Mouse (Mus musculus) MEL (cell line): ENCODE data around the gene Ctrc. TPM values are rescaled to one million over a fixed set of nuclear protein-coding genes. Genes with fewer than 3 reads are reported as not detected.

Experiments
- DNase-seq: peaks from one replicate; pipeline ENCODE4 v3.0.0; 2011; ENCODE audit warnings: low read depth, low spot score
- H3K27ac ChIP-seq: 2 replicates; pipeline ENCODE4 v1.5.1; 2012; ENCODE audit warnings: low read depth, mild to moderate bottlenecking, control low read depth, low read length, moderate library complexity; ENCODE audit not compliant: control insufficient read depth
- H3K27me3 ChIP-seq, 2 experiments: fragments of 150-350 bp in 1 of 2; sonication (generic) in 1 of 2; 2 replicates each; pipeline ENCODE4 v1.6.1; 2012; ENCODE audit warnings: low read length in 2 of 2, mild to moderate bottlenecking in 2 of 2, improper control_type of control experiment in 1 of 2, moderate library complexity in 1 of 2; ENCODE audit not compliant: insufficient read depth in 2 of 2, control insufficient read depth in 1 of 2
- H3K36me3 ChIP-seq, 2 experiments: 2 replicates each; pipeline ENCODE4 v1.6.1; 2012 to 2014; ENCODE audit warnings: low read length in 2 of 2, improper control_type of control experiment in 1 of 2, inconsistent platforms in 1 of 2, mild to moderate bottlenecking in 1 of 2; ENCODE audit not compliant: insufficient read depth in 2 of 2, control insufficient read depth in 1 of 2
- H3K4me1 ChIP-seq, 2 experiments: fragments of 150-350 bp in 1 of 2; sonication (generic) in 1 of 2; 2 replicates each; pipeline ENCODE4 v1.6.1; 2012; ENCODE audit warnings: low read length in 2 of 2, improper control_type of control experiment in 1 of 2, mild to moderate bottlenecking in 1 of 2; ENCODE audit not compliant: insufficient read depth in 2 of 2, control insufficient read depth in 1 of 2
- H3K4me3 ChIP-seq, 2 experiments: fragments of 150-350 bp in 1 of 2; sonication (generic) in 1 of 2; 2 replicates each; pipeline ENCODE4 v1.5.1; 2012; ENCODE audit warnings: low read depth in 2 of 2, low read length in 2 of 2, mild to moderate bottlenecking in 2 of 2, moderate library complexity in 2 of 2, control low read depth in 1 of 2, improper control_type of control experiment in 1 of 2; ENCODE audit not compliant: control insufficient read depth in 1 of 2, insufficient read depth in 1 of 2
- H3K79me2 ChIP-seq: 2 replicates; pipeline ENCODE4 v1.6.1; 2012; ENCODE audit warnings: mild to moderate bottlenecking, low read length, moderate library complexity; ENCODE audit not compliant: control insufficient read depth, poor library complexity, insufficient read depth
- H3K9ac ChIP-seq: 2 replicates; pipeline ENCODE4 v1.6.1; 2012; ENCODE audit warnings: low read depth, mild to moderate bottlenecking, control low read depth, low read length, moderate library complexity; ENCODE audit not compliant: control insufficient read depth, poor library complexity, severe bottlenecking
- H3K9me3 ChIP-seq: fragments of 150-350 bp; sonication (generic); replicated peaks from 2 replicates; pipeline ENCODE4 v1.6.1; 2012; ENCODE audit warnings: mild to moderate bottlenecking, low read length, improper control_type of control experiment, moderate library complexity; ENCODE audit not compliant: insufficient read depth
- CHD1 ChIP-seq: IDR thresholded peaks from 2 replicates; pipeline ENCODE4 v1.6.1; 2012; ENCODE audit warnings: low read depth, mild to moderate bottlenecking, inconsistent platforms, low read length, improper control_type of control experiment
- CHD2 ChIP-seq: IDR thresholded peaks from 2 replicates; pipeline ENCODE4 v1.6.1; 2011; ENCODE audit warnings: low read length, improper control_type of control experiment
- CTCF ChIP-seq, 3 experiments: IDR thresholded peaks in 2 of 3; conservative IDR thresholded peaks in 1 of 3; 2 replicates each; pipeline ENCODE4 v1.5.1; 2011 to 2012; ENCODE audit warnings: low read length in 3 of 3, low read depth in 2 of 3, mild to moderate bottlenecking in 2 of 3, improper control_type of control experiment in 1 of 3, inconsistent platforms in 1 of 3, mixed read lengths in 1 of 3, moderate library complexity in 1 of 3; ENCODE audit not compliant: control insufficient read depth in 1 of 3, insufficient read depth in 1 of 3, poor library complexity in 1 of 3, severe bottlenecking in 1 of 3
- ELF1 ChIP-seq: IDR thresholded peaks from 2 replicates; pipeline ENCODE4 v1.6.1; 2014; ENCODE audit warnings: low read depth, mild to moderate bottlenecking, inconsistent platforms, low read length, improper control_type of control experiment, moderate library complexity
- EP300 ChIP-seq, 2 experiments: IDR thresholded peaks; 2 replicates each; pipeline ENCODE4 v1.6.1; 2011; ENCODE audit warnings: improper control_type of control experiment in 2 of 2, low read length in 2 of 2, low read depth in 1 of 2, mild to moderate bottlenecking in 1 of 2
- ETS1 ChIP-seq: IDR thresholded peaks from 2 replicates; pipeline ENCODE4 v1.6.1; 2012; ENCODE audit warnings: low read depth, mild to moderate bottlenecking, inconsistent platforms, low read length, improper control_type of control experiment, moderate library complexity
- GABPA ChIP-seq: IDR thresholded peaks from 2 replicates; pipeline ENCODE4 v1.6.1; 2012; ENCODE audit warnings: low read depth, mild to moderate bottlenecking, inconsistent platforms, low read length, improper control_type of control experiment, moderate library complexity
- JUND ChIP-seq: IDR thresholded peaks from 2 replicates; pipeline ENCODE4 v1.6.1; 2011; ENCODE audit warnings: low read depth, mild to moderate bottlenecking, improper control_type of control experiment, low read length
- MAX ChIP-seq: IDR thresholded peaks from 2 replicates; pipeline ENCODE4 v1.6.1; 2011; ENCODE audit warnings: low read length, improper control_type of control experiment
- MAZ ChIP-seq: IDR thresholded peaks from 2 replicates; pipeline ENCODE4 v1.6.1; 2012; ENCODE audit warnings: low read depth, mild to moderate bottlenecking, inconsistent platforms, low read length, improper control_type of control experiment
- MEF2A ChIP-seq: IDR thresholded peaks from 2 replicates; pipeline ENCODE4 v1.6.1; 2014; ENCODE audit warnings: low read depth, mild to moderate bottlenecking, inconsistent platforms, low read length, improper control_type of control experiment; ENCODE audit not compliant: poor library complexity, insufficient replicate concordance, severe bottlenecking; ENCODE audit errors: extremely low read depth
- MXI1 ChIP-seq: IDR thresholded peaks from 2 replicates; pipeline ENCODE4 v1.6.1; 2011; ENCODE audit warnings: mild to moderate bottlenecking, low read depth, low read length, improper control_type of control experiment
- MYB ChIP-seq: IDR thresholded peaks from 2 replicates; pipeline ENCODE4 v1.6.1; 2011; ENCODE audit warnings: mild to moderate bottlenecking, low read depth, low read length, improper control_type of control experiment
- MYC ChIP-seq: IDR thresholded peaks from 2 replicates; pipeline ENCODE4 v1.6.1; 2011; ENCODE audit warnings: low read depth, mild to moderate bottlenecking, low read length, improper control_type of control experiment, moderate library complexity
- NELFE ChIP-seq: IDR thresholded peaks from 2 replicates; pipeline ENCODE4 v1.6.1; 2011; ENCODE audit warnings: low read depth, low read length, improper control_type of control experiment
- POLR2AphosphoS2 ChIP-seq: IDR thresholded peaks from 2 replicates; pipeline ENCODE4 v1.6.1; 2011; ENCODE audit warnings: low read length, improper control_type of control experiment
- SIN3A ChIP-seq: IDR thresholded peaks from 2 replicates; pipeline ENCODE4 v1.6.1; 2012; ENCODE audit warnings: low read length, improper control_type of control experiment, inconsistent platforms
- SMC3 ChIP-seq: IDR thresholded peaks from 2 replicates; pipeline ENCODE4 v1.6.1; 2011; ENCODE audit warnings: low read depth, low read length, improper control_type of control experiment
- USF1 ChIP-seq: IDR thresholded peaks from 2 replicates; pipeline ENCODE4 v1.6.1; 2014; ENCODE audit warnings: low read depth, mild to moderate bottlenecking, inconsistent platforms, low read length, improper control_type of control experiment, moderate library complexity
- USF2 ChIP-seq, 2 experiments: IDR thresholded peaks; 2 replicates each; pipeline ENCODE4 v1.6.1; 2011 to 2012; ENCODE audit warnings: improper control_type of control experiment in 2 of 2, low read length in 2 of 2, borderline replicate concordance in 1 of 2, inconsistent platforms in 1 of 2, low read depth in 1 of 2, mild to moderate bottlenecking in 1 of 2; ENCODE audit not compliant: insufficient read depth in 1 of 2
- ZC3H11A ChIP-seq: IDR thresholded peaks from 2 replicates; pipeline ENCODE4 v1.6.1; 2012; ENCODE audit warnings: low read depth, mild to moderate bottlenecking, inconsistent platforms, low read length, improper control_type of control experiment
- polyA plus RNA-seq, 2 experiments: library from polyadenylated mRNA; stranded (reverse) in 1 of 2; unstranded in 1 of 2; fragments of >175 nt in 1 of 2; fragments of >200 nt in 1 of 2; gene quantifications; 2 replicates each; pipeline versions ENCODE4 v1.2.1 to v1.2.4; 2012; ENCODE audit warnings: low replicate concordance in 2 of 2, low read depth in 1 of 2; ENCODE audit not compliant: insufficient read length in 2 of 2, insufficient read depth in 1 of 2, missing spikeins in 1 of 2
- total RNA-seq: library from RNA; depleted of rRNA; stranded (reverse); fragments of 300-350 nt; gene quantifications from 2 replicates; pipeline ENCODE4 v1.2.3, GENCODE M21; 2012

Gene Ctrc
- total and polyA plus RNA-seq, 3 experiments, result not detected

- Histone ChIP-seq H3K9ac (no peak overlapping the region), H3K9me3 (no peaks in the 10 kb centered on the region), H3K27me3 (no peaks in the 10 kb centered on the region), H3K4me3 (no peak overlapping the region), H3K4me1 (no peaks in the 10 kb centered on the region), H3K27ac (no peak overlapping the region), H3K79me2 (no peaks in the 10 kb centered on the region), H3K36me3 (no peaks in the 10 kb centered on the region)
- no peak for DNase-seq
- TF ChIP-seq NELFE (no peak), MYB (no peak), CHD2 (no peak), MEF2A (no peak), EP300 (IDR thresholded peaks at IDR 0.05; ENCODE audit: low read depth in 1 of 2, low read length in 2 of 2) (no peak), MAZ (no peak), SIN3A (no peak), MAX (no peak), MXI1 (no peak), ETS1 (no peak), JUND (no peak), CTCF (IDR thresholded peaks at IDR 0.05 in 2 of 3, conservative IDR thresholded peaks at IDR 0.05 in 1 of 3; ENCODE audit: control insufficient read depth in 1 of 3, insufficient read depth in 1 of 3, low read depth in 2 of 3, low read length in 3 of 3, poor library complexity in 1 of 3, severe bottlenecking in 1 of 3) (no peak), USF1 (no peak), CHD1 (no peak), MYC (no peak), SMC3 (no peak), ZC3H11A (no peak)
Measured at GRCm38 (mm10) chr4:141863726-141864280, 17.6 kb upstream of the Ctrc start.

GRCm38 (mm10) chr4:141862867-141863266 is 16.7 kb upstream of the Ctrc start:
- Histone ChIP-seq H3K79me2 (no peaks in the 10 kb centered on the region), H3K4me3 (no peak overlapping the region), H3K27ac (no peak overlapping the region), H3K9me3 (no peaks in the 10 kb centered on the region), H3K36me3 (no peaks in the 10 kb centered on the region), H3K9ac (no peak overlapping the region), H3K4me1 (no peaks in the 10 kb centered on the region), H3K27me3 (no peaks in the 10 kb centered on the region)
- no peak for DNase-seq
- TF ChIP-seq MAX (no peak), POLR2AphosphoS2 (no peak), GABPA (no peak), USF2 (IDR thresholded peaks at IDR 0.05; ENCODE audit: borderline replicate concordance in 1 of 2, insufficient read depth in 1 of 2, low read depth in 1 of 2, low read length in 2 of 2) (no peak), ELF1 (no peak)
